Mouse (Mus musculus): ENCODE measurements around the gene Wdr11. TPM values are rescaled to one million over a fixed set of nuclear protein-coding genes. Genes with fewer than 3 reads are reported as not detected.

Wdr11 gene
- polyA plus RNA-seq, 1 experiment from 2014 or later = 44.7 TPM

GRCm38 (mm10) chr7:129621141-129621540 is 29.5 kb downstream of the Wdr11 start:
- Histone ChIP-seq H3K36me3 (ENCODE audit: control insufficient read depth, insufficient read depth, low read length) (peaks cover 10% of the 10 kb centered on the region; the same call in 1 of the 2 replicates), H3K27ac (replicated peaks; ENCODE audit: low read depth, low read length) (no peak overlapping the region), H3K27me3 (ENCODE audit: control insufficient read depth, insufficient read depth, low read length) (no peaks in the 10 kb centered on the region), H3K4me2 (ENCODE audit: low read depth, severe bottlenecking) (no peak overlapping the region), H3K9me3 (ENCODE audit: control insufficient read depth, low read length) (no peaks in the 10 kb centered on the region), H3K4me1 (ENCODE audit: control insufficient read depth, insufficient read depth, low read length) (no peaks in the 10 kb centered on the region), H3K9ac (ENCODE audit: low read length) (no peak overlapping the region), H3K4me3 (ENCODE audit: low read depth, low read length) (no peak overlapping the region)
- ATAC-seq (ENCODE audit: insufficient number of reproducible peaks, low FRiP score, low TSS enrichment, low read depth) = no peak
- WGBS = 90% methylated on average over 5 of the region's 5 CpGs
- no peak for DNase-seq (ENCODE audit: low spot score)

GRCm38 (mm10) chr7:129630351-129630750 is 38.7 kb downstream of the Wdr11 start:
- H3K27ac ChIP-seq (replicated peaks; ENCODE audit: low read depth, low read length) = no peak overlapping the region
- no peak for ATAC-seq (ENCODE audit: insufficient number of reproducible peaks, low FRiP score, low TSS enrichment, low read depth)
- no peaks in the 10 kb centered on the region for H3K4me1 ChIP-seq (ENCODE audit: control insufficient read depth, insufficient read depth, low read length)
- no peak for DNase-seq (ENCODE audit: low spot score)
- H3K36me3 ChIP-seq (ENCODE audit: control insufficient read depth, insufficient read depth, low read length) = peaks cover 9% of the 10 kb centered on the region; the same call in 1 of the 2 replicates
- WGBS = 92% methylated on average over 7 of the region's 7 CpGs
- H3K4me3 ChIP-seq (ENCODE audit: low read depth, low read length) = no peak overlapping the region
- no peak overlapping the region for H3K4me2 ChIP-seq (ENCODE audit: low read depth, severe bottlenecking)
- no peaks in the 10 kb centered on the region for H3K9me3 ChIP-seq (ENCODE audit: control insufficient read depth, low read length)
- no peaks in the 10 kb centered on the region for H3K27me3 ChIP-seq (ENCODE audit: control insufficient read depth, insufficient read depth, low read length)
- H3K9ac ChIP-seq (ENCODE audit: low read length) = no peak overlapping the region

GRCm38 (mm10) chr7:129631453-129631852 is 39.8 kb downstream of the Wdr11 start:
- Histone ChIP-seq H3K9ac (ENCODE audit: low read length) (no peak overlapping the region), H3K27me3 (ENCODE audit: control insufficient read depth, insufficient read depth, low read length) (no peaks in the 10 kb centered on the region), H3K4me1 (ENCODE audit: control insufficient read depth, insufficient read depth, low read length) (peaks cover 2% of the 10 kb centered on the region; the same call in 1 of the 2 replicates), H3K4me2 (ENCODE audit: low read depth, severe bottlenecking) (no peak overlapping the region), H3K9me3 (ENCODE audit: control insufficient read depth, low read length) (no peaks in the 10 kb centered on the region), H3K27ac (replicated peaks; ENCODE audit: low read depth, low read length) (no peak overlapping the region), H3K4me3 (ENCODE audit: low read depth, low read length) (no peak overlapping the region), H3K36me3 (ENCODE audit: control insufficient read depth, insufficient read depth, low read length) (peaks cover 9% of the 10 kb centered on the region; the same call in 1 of the 2 replicates)
- ATAC-seq (ENCODE audit: insufficient number of reproducible peaks, low FRiP score, low TSS enrichment, low read depth) (no peak), DNase-seq (ENCODE audit: low spot score) (no peak)
- WGBS = 91% methylated on average over 6 of the region's 6 CpGs

DNA sequence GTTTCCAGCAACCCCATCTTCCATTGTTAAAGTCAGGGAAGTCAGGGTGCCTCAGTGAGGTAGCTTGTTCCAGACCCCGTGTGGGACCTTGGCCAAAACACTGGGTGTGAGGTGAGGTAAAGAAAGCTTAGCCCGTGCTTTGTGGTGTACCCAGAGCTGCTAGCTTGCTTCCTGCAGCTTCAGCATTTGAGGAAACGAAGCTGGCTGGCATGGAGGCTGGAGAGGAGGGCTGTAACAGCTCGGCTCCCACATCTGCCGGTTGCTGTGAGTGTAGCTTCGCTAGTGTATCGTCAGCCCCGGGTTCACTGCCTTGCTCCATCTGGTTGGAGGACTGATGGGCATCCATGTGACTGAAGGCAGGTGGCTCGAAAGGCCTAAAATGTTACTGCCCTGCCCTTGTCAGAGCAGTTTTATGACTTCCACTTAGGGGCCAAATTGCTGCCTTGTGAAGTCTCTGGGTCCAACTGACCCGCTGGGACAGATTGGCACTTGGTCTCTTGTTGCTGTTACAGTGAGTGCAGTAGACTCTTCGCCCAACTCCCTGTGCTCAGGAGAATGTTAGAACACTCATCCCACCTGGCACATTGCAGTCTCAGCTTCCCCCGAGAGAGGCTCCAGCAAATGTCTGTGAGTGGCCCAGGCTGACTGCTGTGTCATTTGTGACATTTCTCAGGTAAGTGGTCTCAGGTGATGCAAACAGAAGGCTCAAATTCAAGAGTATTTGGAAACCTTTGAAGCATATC is 44.4 kb downstream of the Wdr11 start:
- Histone ChIP-seq H3K4me3 (ENCODE audit: low read depth, low read length) (no peak overlapping the region), H3K27me3 (ENCODE audit: control insufficient read depth, insufficient read depth, low read length) (no peaks in the 10 kb centered on the region), H3K27ac (replicated peaks; ENCODE audit: low read depth, low read length) (no peak overlapping the region), H3K4me2 (ENCODE audit: low read depth, severe bottlenecking) (no peak overlapping the region), H3K36me3 (ENCODE audit: control insufficient read depth, insufficient read depth, low read length) (peaks cover 9% of the 10 kb centered on the region; the same call in 1 of the 2 replicates), H3K4me1 (ENCODE audit: control insufficient read depth, insufficient read depth, low read length) (peaks cover 2% of the 10 kb centered on the region; the same call in 1 of the 2 replicates), H3K9ac (ENCODE audit: low read length) (no peak overlapping the region), H3K9me3 (ENCODE audit: control insufficient read depth, low read length) (no peaks in the 10 kb centered on the region)
- no peak for ATAC-seq (ENCODE audit: insufficient number of reproducible peaks, low FRiP score, low TSS enrichment, low read depth)
- WGBS = 62% methylated on average over 12 of the region's 12 CpGs
- no peak for DNase-seq (ENCODE audit: low spot score)

- H3K36me3 ChIP-seq (ENCODE audit: control insufficient read depth, insufficient read depth, low read length) = peaks cover 6% of the 10 kb centered on the region; the same call in 1 of the 2 replicates
- H3K4me3 ChIP-seq (ENCODE audit: low read depth, low read length) = no peak overlapping the region
- no peak overlapping the region for H3K4me2 ChIP-seq (ENCODE audit: low read depth, severe bottlenecking)
- H3K9ac ChIP-seq (ENCODE audit: low read length) = no peak overlapping the region
- WGBS = 45% methylated on average over 9 of the region's 9 CpGs
- ATAC-seq (ENCODE audit: insufficient number of reproducible peaks, low FRiP score, low TSS enrichment, low read depth) = no peak
- H3K27ac ChIP-seq (replicated peaks; ENCODE audit: low read depth, low read length) = no peak overlapping the region
- no peaks in the 10 kb centered on the region for H3K27me3 ChIP-seq (ENCODE audit: control insufficient read depth, insufficient read depth, low read length)
- no peaks in the 10 kb centered on the region for H3K9me3 ChIP-seq (ENCODE audit: control insufficient read depth, low read length)
- peaks cover 2% of the 10 kb centered on the region; the same call in 1 of the 2 replicates for H3K4me1 ChIP-seq (ENCODE audit: control insufficient read depth, insufficient read depth, low read length)
- no peak for DNase-seq (ENCODE audit: low spot score)
Measured at GRCm38 (mm10) chr7:129636992-129637391, 45.3 kb downstream of the Wdr11 start.

DNA sequence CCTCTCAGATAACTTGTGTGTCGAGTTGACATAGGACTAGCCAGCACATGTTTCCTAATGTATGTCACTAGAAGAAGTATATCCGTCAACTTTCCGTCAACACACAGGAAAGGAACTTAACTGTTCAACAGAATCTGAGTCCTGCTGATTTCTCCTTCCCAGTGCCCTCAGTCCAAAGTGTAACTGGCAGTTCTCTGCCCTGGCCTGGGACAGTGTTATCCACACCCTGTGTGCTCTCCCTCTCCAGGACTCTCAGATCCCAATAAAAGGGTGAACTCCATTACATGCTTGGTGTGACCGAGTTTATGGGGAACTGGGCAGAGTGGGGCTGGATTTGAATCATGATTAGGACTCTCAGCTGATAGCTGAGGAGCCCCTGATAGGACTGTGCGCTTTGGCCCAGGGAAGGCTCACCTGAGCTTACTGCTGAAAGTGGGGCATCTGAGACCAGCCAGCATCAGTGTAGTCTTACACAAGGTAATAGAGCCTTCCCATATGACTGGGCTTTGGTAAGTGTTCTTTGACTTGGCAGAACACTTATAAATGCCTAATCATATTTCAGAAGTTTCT is 46.3 kb downstream of the Wdr11 start:
- H3K9me3 ChIP-seq (ENCODE audit: control insufficient read depth, low read length) = no peaks in the 10 kb centered on the region
- H3K4me2 ChIP-seq (ENCODE audit: low read depth, severe bottlenecking) = no peak overlapping the region
- no peak overlapping the region for H3K9ac ChIP-seq (ENCODE audit: low read length)
- no peak overlapping the region for H3K4me3 ChIP-seq (ENCODE audit: low read depth, low read length)
- H3K36me3 ChIP-seq (ENCODE audit: control insufficient read depth, insufficient read depth, low read length) = peaks cover 2% of the 10 kb centered on the region; the same call in 1 of the 2 replicates
- no peaks in the 10 kb centered on the region for H3K27me3 ChIP-seq (ENCODE audit: control insufficient read depth, insufficient read depth, low read length)
- DNase-seq (ENCODE audit: low spot score) (no peak), ATAC-seq (ENCODE audit: insufficient number of reproducible peaks, low FRiP score, low TSS enrichment, low read depth) (no peak)
- WGBS = 79% methylated on average over 5 of the region's 5 CpGs
- peaks cover 2% of the 10 kb centered on the region; the same call in 1 of the 2 replicates for H3K4me1 ChIP-seq (ENCODE audit: control insufficient read depth, insufficient read depth, low read length)
- no peak overlapping the region for H3K27ac ChIP-seq (replicated peaks; ENCODE audit: low read depth, low read length)

DNA sequence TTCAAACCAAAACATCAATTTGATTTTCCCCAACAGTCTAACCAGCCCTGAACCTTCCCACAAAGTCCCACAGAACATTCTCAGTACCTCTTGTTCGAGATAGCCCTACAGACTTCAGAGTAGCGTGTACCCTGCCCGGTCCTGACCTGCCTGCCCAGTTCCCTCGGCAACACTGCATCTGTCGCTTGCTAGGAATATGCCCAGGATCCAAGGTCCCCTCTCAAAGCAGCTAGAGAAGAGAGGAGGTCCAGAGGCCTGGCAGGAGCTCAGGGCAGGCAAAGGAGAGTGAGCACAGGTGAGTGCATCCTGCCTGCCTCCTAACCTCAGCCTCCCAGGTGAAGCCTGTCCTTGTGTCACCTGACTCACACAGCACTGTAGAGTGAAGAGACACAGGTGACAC is 47.3 kb downstream of the Wdr11 start:
- no peaks in the 10 kb centered on the region for H3K9me3 ChIP-seq (ENCODE audit: control insufficient read depth, low read length)

DNA sequence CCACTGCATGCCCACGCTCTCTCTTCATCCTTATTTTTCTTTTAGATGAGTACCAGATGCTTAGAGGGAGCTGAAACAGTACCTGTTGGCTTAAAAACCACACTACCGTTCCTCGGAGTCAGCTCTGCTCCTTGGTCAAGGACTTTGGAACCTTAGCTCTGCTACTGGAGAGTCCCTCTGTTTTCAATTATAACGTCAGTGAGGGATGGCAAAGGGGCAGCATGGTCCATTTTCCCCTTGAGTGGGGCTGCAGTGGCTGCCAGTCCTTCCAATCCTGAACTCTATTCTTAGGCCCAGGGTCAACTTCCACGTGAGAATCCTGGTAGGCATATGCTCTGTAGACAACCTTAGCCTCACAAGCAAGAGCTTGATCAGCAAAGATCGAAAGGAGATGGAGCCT is 48.2 kb downstream of the Wdr11 start:
- peaks cover 2% of the 10 kb centered on the region; the same call in 1 of the 2 replicates for H3K4me1 ChIP-seq (ENCODE audit: control insufficient read depth, insufficient read depth, low read length)
- H3K9ac ChIP-seq (ENCODE audit: low read length) = no peak overlapping the region
- H3K4me2 ChIP-seq (ENCODE audit: low read depth, severe bottlenecking) = no peak overlapping the region
- peaks cover 2% of the 10 kb centered on the region; the same call in 1 of the 2 replicates for H3K36me3 ChIP-seq (ENCODE audit: control insufficient read depth, insufficient read depth, low read length)
- no peaks in the 10 kb centered on the region for H3K9me3 ChIP-seq (ENCODE audit: control insufficient read depth, low read length)
- no peak overlapping the region for H3K4me3 ChIP-seq (ENCODE audit: low read depth, low read length)
- DNase-seq (ENCODE audit: low spot score) (no peak), ATAC-seq (ENCODE audit: insufficient number of reproducible peaks, low FRiP score, low TSS enrichment, low read depth) (no peak)
- H3K27me3 ChIP-seq (ENCODE audit: control insufficient read depth, insufficient read depth, low read length) = no peaks in the 10 kb centered on the region
- H3K27ac ChIP-seq (replicated peaks; ENCODE audit: low read depth, low read length) = no peak overlapping the region
- 50% methylated on average over 6 of the region's 6 CpGs for WGBS

More for the DNA sequence above, 47.3 kb downstream of the Wdr11 start:
- 96% methylated on average over 5 of the region's 5 CpGs for WGBS
- H3K36me3 ChIP-seq (ENCODE audit: control insufficient read depth, insufficient read depth, low read length) = peaks cover 2% of the 10 kb centered on the region; the same call in 1 of the 2 replicates
- H3K27me3 ChIP-seq (ENCODE audit: control insufficient read depth, insufficient read depth, low read length) = no peaks in the 10 kb centered on the region
- ATAC-seq (ENCODE audit: insufficient number of reproducible peaks, low FRiP score, low TSS enrichment, low read depth) = no peak
- peaks cover 2% of the 10 kb centered on the region; the same call in 1 of the 2 replicates for H3K4me1 ChIP-seq (ENCODE audit: control insufficient read depth, insufficient read depth, low read length)
- H3K4me2 ChIP-seq (ENCODE audit: low read depth, severe bottlenecking) = no peak overlapping the region
- no peak overlapping the region for H3K4me3 ChIP-seq (ENCODE audit: low read depth, low read length)
- H3K9ac ChIP-seq (ENCODE audit: low read length) = no peak overlapping the region
- no peak overlapping the region for H3K27ac ChIP-seq (replicated peaks; ENCODE audit: low read depth, low read length)
- DNase-seq (ENCODE audit: low spot score) = no peak

Measured in limb, embryonic 11.5 days (tissue).